Mouse (Mus musculus): ENCODE results near the gene Uhrf2.

Gene Uhrf2

GRCm38 (mm10) chr19:30124999-30125669, 94.8 kb downstream of the Uhrf2 start:
- no peak for DNase-seq (ENCODE audit: low spot score)

GRCm38 (mm10) chr19:30125670-30126059, 95.4 kb downstream of the Uhrf2 start:
- DNase-seq (ENCODE audit: low spot score) = no peak

GRCm38 (mm10) chr19:30128177-30128576, 97.9 kb downstream of the Uhrf2 start:
- DNase-seq (ENCODE audit: low spot score) = peak; percentile 21

- no peak for DNase-seq (ENCODE audit: low spot score)
Observed at GRCm38 (mm10) chr19:30136308-30136707, 106.0 kb downstream of the Uhrf2 start.
